Mouse (Mus musculus) hindbrain, embryonic 16.5 days (tissue): ENCODE results near the gene Spindoc. TPM values are rescaled to one million over a fixed set of nuclear protein-coding genes. Genes with fewer than 3 reads are reported as not detected.
A peak's percentile ranks its signal among the peaks of the same experiment; 100 is the strongest.

ENCODE experiments used
- ATAC-seq: fragments of 200-750 bp; cut with Nextera tagmentation; 2 replicates; pipeline ENCODE4 v1.8.0; 2017; ENCODE audit warnings: moderate TSS enrichment, moderate library complexity
- H3K27ac ChIP-seq: fragments of 300-500 bp; sonication (generic); 2 replicates; pipeline ENCODE4 v1.5.1; 2014; ENCODE audit warnings: low read depth, mild to moderate bottlenecking, control low read depth, low read length, moderate library complexity
- H3K27me3 ChIP-seq: fragments of 300-500 bp; sonication (generic); replicated peaks from 2 replicates; pipeline ENCODE4 v1.6.1; 2014; ENCODE audit warnings: low read length; ENCODE audit not compliant: control insufficient read depth, insufficient read depth
- H3K36me3 ChIP-seq: fragments of 300-500 bp; sonication (generic); 2 replicates; pipeline ENCODE4 v1.6.1; 2014; ENCODE audit warnings: mild to moderate bottlenecking, low read length, moderate library complexity, mixed read lengths; ENCODE audit not compliant: control insufficient read depth, insufficient read depth
- H3K4me1 ChIP-seq: fragments of 300-500 bp; sonication (generic); 2 replicates; pipeline ENCODE4 v1.6.1; 2014; ENCODE audit warnings: low read depth, low read length; ENCODE audit not compliant: control insufficient read depth, insufficient read depth
- H3K4me2 ChIP-seq: fragments of 300-500 bp; sonication (generic); 2 replicates; pipeline ENCODE4 v1.6.1; 2014; ENCODE audit warnings: mild to moderate bottlenecking, low read length, control low read depth, moderate library complexity
- H3K4me3 ChIP-seq: fragments of 300-500 bp; sonication (generic); 2 replicates; pipeline ENCODE4 v1.5.1; 2014; ENCODE audit warnings: mild to moderate bottlenecking, low read length, control low read depth, moderate library complexity
- H3K9ac ChIP-seq: fragments of 300-500 bp; sonication (generic); 2 replicates; pipeline ENCODE4 v1.6.1; 2014; ENCODE audit warnings: low read depth, mild to moderate bottlenecking, control low read depth, low read length, moderate library complexity
- H3K9me3 ChIP-seq: fragments of 300-500 bp; sonication (generic); 2 replicates; pipeline ENCODE4 v1.6.1; 2014; ENCODE audit warnings: mild to moderate bottlenecking, low read length, moderate library complexity; ENCODE audit not compliant: control insufficient read depth
- WGBS: fragments of 180-500 bp; shearing (Covaris S2); extraction: QIAGEN DNeasy Blood & Tissue Kit; methylation state at CpG from one replicate; pipeline ENCODE4 v1.1.7; 2014; 5-methylcytosine and 5-hydroxymethylcytosine counted together
- polyA plus RNA-seq: library from polyadenylated mRNA; unstranded; fragments of >200 nt; fragmentation: Nextera tagmentation; extraction: Ambion mirVana; gene quantifications from 2 replicates; pipeline ENCODE4 v1.2.1, GENCODE M21; 2015

The Spindoc gene
- polyA plus RNA-seq, 1 experiment from 2014 or later = 23.4 TPM

DNA sequence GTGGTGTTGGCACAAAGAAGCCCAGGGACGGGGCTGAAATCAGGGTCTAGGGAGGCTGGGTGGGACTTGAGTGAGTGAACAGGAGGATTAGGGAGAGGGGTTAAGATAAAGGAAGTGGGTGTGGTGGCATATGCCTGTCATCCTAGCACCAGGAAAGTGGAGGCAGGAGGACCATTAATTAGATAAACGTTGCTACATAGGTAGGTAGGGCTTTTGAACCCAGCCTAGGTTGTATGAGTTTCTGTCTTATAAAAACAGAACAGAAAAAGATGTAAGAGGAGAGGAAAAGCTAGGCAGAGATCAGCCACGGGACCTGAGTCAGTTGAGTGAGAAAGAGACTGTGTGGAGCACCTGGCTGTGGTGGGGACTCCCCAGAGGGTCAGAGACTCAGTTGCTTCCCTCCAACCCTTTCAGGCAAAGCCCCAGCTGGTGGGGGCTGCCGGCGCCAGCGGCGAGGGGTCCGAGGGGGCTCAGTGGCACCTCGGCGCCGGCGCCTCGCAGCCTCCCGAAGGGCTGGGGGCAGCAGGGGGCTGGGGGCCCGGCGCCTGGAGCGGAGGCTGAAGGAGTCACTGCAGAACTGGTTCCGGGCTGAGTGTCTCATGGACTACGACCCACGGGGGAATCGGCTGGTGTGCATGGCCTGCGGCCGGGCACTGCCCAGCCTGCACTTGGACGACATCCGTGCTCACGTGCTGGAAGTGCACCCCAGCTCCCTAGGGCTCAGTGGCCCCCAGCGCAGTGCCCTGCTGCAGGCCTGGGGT lies 38.2 kb upstream of the Spindoc start:
- Histone ChIP-seq H3K9ac (peak overlapping the region; percentile 69), H3K27me3 (no peaks in the 10 kb centered on the region), H3K27ac (peak overlapping the region; percentile 86), H3K4me3 (peak overlapping the region; percentile 12), H3K36me3 (peaks cover 6% of the 10 kb centered on the region; the same call in 1 of the 2 replicates), H3K4me1 (peaks cover 68% of the 10 kb centered on the region), H3K9me3 (no peaks in the 10 kb centered on the region), H3K4me2 (peak overlapping the region; percentile 57)
- WGBS = 26% methylated on average over 27 of the region's 27 CpGs
- no peak for ATAC-seq

DNA sequence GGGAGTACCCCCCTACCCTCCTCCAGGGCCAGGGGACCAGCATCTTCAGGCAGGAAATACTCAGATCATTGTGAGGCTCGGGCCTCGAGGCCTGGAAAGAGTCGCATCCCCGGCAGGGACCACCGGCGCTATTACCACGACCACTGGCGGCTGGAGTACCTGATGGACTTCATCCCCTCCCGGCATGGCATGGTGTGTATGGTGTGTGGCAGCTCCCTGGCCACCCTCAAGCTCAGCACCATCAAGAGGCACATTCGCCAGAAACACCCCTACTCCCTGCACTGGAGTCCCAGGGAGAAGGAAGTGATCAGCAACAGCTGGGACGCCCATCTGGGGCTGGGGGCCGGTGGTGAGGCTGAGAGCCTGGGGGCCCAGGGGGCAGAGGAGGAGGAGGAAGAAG lies 37.3 kb upstream of the Spindoc start:
- ATAC-seq = no peak
- WGBS = 47% methylated on average over 12 of the region's 12 CpGs
- H3K4me1 ChIP-seq = peaks cover 68% of the 10 kb centered on the region

DNA sequence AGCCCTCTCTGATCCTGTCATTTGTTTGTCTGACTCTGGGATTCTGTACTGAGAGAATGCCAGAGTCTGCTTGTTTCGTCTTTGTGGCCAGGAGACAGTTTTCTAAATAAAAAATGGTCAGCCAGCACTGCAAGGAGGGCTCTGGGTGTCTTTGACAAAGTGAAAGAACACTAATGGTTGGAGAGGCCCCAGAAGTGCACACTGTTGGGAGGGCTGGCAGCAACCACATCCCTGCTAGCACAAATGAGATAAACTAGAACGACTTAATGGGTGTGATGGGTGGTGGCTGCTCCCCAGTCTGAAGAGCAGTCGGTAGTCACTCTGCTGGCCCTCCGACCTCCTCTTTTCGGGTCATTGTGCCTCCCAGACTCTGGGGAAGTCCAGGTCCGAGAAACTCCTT lies 36.3 kb upstream of the Spindoc start:
- 15% methylated on average over 6 of the region's 6 CpGs for WGBS
- Histone ChIP-seq H3K9me3 (no peaks in the 10 kb centered on the region), H3K4me1 (peaks cover 60% of the 10 kb centered on the region), H3K4me2 (peak overlapping the region; percentile 59), H3K9ac (peak overlapping the region; percentile 100), H3K27ac (peak overlapping the region; percentile 100), H3K36me3 (0 out of 2 replicates have a peak, but pooled peaks cover 4% of the 10 kb centered on the region), H3K4me3 (peak overlapping the region; percentile 85), H3K27me3 (no peaks in the 10 kb centered on the region)
- ATAC-seq = no peak

More for the DNA sequence above, 37.3 kb upstream of the Spindoc start:
- no peaks in the 10 kb centered on the region for H3K27me3 ChIP-seq
- peak overlapping the region; percentile 6 for H3K4me3 ChIP-seq
- H3K9ac ChIP-seq = peak overlapping the region; percentile 100
- H3K9me3 ChIP-seq = no peaks in the 10 kb centered on the region
- 0 out of 2 replicates have a peak overlapping the region, but pooled peaks have one; percentile 2 for H3K27ac ChIP-seq
- peak overlapping the region; percentile 59 for H3K4me2 ChIP-seq
- H3K36me3 ChIP-seq = 0 out of 2 replicates have a peak, but pooled peaks cover 4% of the 10 kb centered on the region

DNA sequence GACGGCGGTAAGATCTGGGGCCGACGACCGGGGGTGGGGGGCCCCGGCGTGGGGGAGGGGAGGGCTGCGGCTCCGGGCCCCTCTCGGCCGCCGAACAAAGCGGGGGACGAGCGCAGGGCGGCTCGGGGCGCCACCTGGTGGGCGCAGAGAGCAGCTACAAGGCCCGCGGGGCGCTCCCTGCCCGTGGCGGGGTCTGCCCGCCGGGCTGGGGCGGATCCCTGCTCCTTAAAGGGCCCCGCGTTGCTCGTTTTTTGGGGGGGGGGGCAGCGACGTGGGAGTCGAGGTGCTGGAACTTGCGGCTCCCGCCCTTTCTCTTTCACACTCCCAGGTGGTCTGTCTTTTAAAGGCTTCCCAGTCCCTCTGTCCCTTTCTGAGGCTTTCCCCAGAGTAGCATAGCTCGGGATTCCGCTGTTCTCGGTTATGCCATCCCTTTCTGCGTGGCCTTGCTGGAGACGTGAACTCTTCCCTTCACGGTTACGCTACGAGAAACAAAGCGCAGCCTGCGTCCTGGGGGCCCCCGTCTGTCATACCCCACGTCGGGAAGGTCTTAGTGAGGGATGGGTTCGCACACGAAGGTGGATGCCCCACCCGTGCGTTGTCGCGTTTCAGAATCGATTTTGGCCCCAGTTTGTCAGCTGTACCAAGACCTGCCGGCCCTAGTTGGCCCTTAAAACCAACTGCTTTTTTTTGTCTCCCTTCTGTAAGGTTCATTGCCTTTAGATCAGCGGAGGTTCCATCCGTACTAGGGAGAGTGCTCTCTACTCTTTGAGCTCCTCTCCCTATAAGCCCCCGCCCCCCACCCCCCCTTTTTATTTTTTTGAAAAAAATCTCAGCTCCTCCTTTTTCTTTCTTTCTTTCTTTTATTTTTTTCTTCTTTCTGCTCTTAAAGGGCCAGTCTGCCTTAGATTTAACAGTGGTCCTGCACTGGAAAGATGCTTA lies 35.4 kb upstream of the Spindoc start:
- Histone ChIP-seq H3K4me3 (peak overlapping the region; percentile 85), H3K9ac (peak overlapping the region; percentile 100), H3K9me3 (no peaks in the 10 kb centered on the region), H3K4me1 (peaks cover 50% of the 10 kb centered on the region), H3K36me3 (0 out of 2 replicates have a peak, but pooled peaks cover 4% of the 10 kb centered on the region), H3K27me3 (no peaks in the 10 kb centered on the region), H3K27ac (peak overlapping the region; percentile 100), H3K4me2 (peak overlapping the region; percentile 59)
- peak; percentile 67 for ATAC-seq
- 2% methylated on average over 38 of the region's 59 CpGs for WGBS

DNA sequence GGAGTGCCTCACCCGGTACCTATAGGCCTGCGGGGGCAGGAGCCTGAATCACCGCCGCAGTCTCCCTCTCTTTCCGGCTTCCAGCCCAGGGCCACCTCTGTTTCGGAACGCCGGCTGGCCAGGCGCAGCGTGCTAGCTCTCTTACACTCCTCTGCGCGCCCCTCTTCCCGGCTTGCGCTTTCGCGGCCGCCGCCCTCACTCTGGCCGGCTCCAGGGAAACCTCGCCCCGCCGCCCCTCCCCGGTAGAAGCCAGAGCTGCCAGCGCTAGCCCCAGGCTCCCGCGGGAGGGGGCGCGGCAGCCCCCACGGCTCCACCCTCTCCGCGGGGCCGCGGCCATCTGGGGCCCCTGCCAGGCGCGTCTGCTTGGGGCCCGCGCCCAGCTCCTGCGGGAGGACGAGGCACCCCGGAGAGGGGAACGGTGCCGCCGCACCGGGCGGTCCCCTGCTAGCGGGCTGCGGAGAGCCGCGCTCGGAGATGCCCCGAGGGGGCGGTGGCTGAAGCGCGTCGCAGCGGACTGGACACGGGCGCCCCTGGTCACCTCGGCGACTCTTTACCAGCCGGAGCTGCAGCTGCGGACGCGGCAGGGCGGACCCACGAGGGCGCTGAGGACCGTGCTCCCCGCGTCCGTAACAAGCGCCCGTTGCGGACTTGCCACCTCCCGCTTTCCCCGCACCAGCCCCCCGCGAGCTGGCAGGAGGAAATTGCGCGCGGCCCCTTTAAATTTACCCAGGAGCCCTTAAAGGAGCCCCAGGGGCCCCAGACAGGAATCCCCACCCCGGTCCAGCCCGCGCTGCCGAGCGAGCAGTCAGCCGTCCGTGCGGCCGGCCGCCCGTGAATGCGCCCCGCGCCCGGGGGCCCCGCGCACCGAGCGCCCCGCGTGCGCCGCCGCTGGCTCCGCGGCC lies 34.3 kb upstream of the Spindoc start, which contains the start of gene 2700081O15Rik:
2700081O15Rik (plus strand) TSS at position 792 of the 902 bp plus-strand sequence.
- Histone ChIP-seq H3K27me3 (no peaks in the 10 kb centered on the region), H3K9me3 (no peaks in the 10 kb centered on the region), H3K4me3 (peak within 1 kb of the TSS; percentile 85), H3K4me1 (peaks cover 39% of the 10 kb centered on the region), H3K36me3 (0 out of 2 replicates have a peak, but pooled peaks cover 3% of the 10 kb centered on the region), H3K4me2 (peak within 1 kb of the TSS; percentile 59), H3K9ac (peak within 1 kb of the TSS; percentile 100), H3K27ac (peak within 1 kb of the TSS; percentile 100)
- under 1% methylated on average over 97 of the region's 107 CpGs for WGBS
- ATAC-seq = peak; percentile 58

DNA sequence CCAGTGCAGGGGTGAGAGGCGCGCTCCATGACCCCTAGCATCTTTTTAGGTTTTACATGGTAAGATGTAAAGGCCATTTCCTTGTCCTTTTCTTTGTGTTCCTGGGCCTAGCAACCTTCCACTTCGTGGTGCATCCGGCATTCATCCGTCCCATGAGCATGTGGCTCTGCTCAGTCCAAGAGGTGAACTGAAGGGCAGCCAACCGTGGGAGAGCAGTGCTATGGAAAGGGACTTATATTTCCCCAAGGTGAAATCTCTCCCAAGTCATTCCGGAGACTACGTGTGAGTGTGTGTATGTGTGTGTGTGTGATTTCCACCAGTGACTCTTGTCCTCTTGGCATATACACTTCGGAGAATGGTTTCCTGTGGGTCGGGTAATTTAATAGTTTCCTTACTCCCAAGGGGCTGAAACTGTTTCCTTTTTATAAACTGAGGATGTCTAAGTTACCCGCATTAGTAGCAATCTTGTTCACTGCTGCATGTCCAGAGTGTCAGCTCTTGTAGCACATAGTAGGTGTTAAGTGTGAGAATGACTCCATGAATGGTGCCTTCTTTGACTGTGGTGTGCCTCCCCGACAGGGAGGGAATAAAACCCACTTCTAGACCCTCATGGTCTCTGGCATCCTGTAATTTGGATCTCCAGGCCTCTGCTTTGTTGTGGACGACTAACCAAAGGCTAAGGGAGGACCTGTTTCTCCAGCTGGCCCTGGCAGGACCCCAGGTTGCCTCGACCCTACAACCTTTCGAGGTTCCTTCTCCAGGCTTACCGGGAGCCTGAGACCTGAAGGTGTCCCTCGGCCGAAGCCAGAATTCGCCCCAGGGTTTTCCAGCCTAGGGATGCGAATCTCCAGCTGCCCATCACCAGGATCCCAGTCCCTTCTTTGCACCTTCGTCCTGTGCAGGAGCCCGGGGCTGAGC lies 33.4 kb upstream of the Spindoc start:
- Histone ChIP-seq H3K9ac (peak overlapping the region; percentile 100), H3K4me2 (peak overlapping the region; percentile 59), H3K9me3 (no peaks in the 10 kb centered on the region), H3K27me3 (no peaks in the 10 kb centered on the region), H3K4me3 (peak overlapping the region; percentile 85), H3K36me3 (no peaks in the 10 kb centered on the region), H3K27ac (peak overlapping the region; percentile 100), H3K4me1 (peaks cover 30% of the 10 kb centered on the region)
- ATAC-seq = no peak; the same call in 1 of the 2 replicates
- 27% methylated on average over 22 of the region's 22 CpGs for WGBS

DNA sequence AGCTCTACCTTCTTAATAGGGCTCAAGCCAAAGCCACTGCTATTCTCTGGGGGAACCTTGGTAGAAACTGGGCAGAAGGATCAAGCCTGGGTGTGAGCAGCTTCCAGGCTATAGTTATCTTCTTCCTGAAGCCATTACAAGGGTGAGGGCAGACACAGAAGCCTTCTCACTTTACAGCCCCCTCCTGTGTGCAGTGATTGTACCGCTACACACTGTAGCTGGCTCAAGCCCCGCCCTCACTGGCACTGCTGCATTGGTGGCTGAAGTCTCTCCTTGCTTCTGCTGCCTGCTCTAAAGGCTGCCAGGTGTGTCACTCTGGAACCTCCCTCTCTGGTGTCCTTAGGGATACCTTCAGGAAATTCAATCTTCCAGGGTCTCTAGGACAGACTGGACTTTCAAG lies 29.6 kb upstream of the Spindoc start:
- H3K9me3 ChIP-seq = no peaks in the 10 kb centered on the region
- no peak for ATAC-seq

More for the DNA sequence above, 29.6 kb upstream of the Spindoc start:
- no peak overlapping the region for H3K4me3 ChIP-seq
- no peaks in the 10 kb centered on the region for H3K36me3 ChIP-seq
- 52% methylated on average over 2 of the region's 2 CpGs for WGBS
- H3K27ac ChIP-seq = no peak overlapping the region
- H3K4me1 ChIP-seq = peaks cover 9% of the 10 kb centered on the region
- no peak overlapping the region for H3K4me2 ChIP-seq
- H3K27me3 ChIP-seq = no peaks in the 10 kb centered on the region
- H3K9ac ChIP-seq = no peak overlapping the region
